ENCODE assay signal across 15 mouse cellular contexts in genomic region chr5:124015727-124016126, GRCm38 (mm10). TPM values are rescaled to one million over a fixed set of nuclear protein-coding genes. Genes with fewer than 3 reads are reported as not detected.
DNase-seq lines count a peak whose midpoint lies in the region; ATAC-seq and TF ChIP-seq lines count a peak whose summit lies in the region.
"Had no signal": no experiment of that assay in that cellular context is flagged by ENCODE, and none has a peak within 500 bp of the region (broad histone marks: within the 10 kb centered on the region; RNA-seq: fewer than 3 reads in every experiment).

No protein-coding gene starts in this region.

- H3K4me2 ChIP-seq in heart, embryonic 12.5 days: peak overlapping the region; percentile 0; the same call in 1 of the 2 replicates
- H3K4me2 ChIP-seq: embryonic facial prominence, embryonic 12.5 days had no signal

- H3K4me3 ChIP-seq in heart, embryonic 12.5 days: no peak overlapping the region
- H3K4me3 ChIP-seq in layer of hippocampus, adult 2 months: no peak overlapping the region
- H3K4me3 ChIP-seq in spleen, adult 2 months (ENCODE audit: extremely low read depth, insufficient read depth, insufficient read length): no peak overlapping the region
- H3K4me3 ChIP-seq: embryonic facial prominence, embryonic 12.5 days; limb, embryonic 13.5 days had no signal

- WGBS in heart, embryonic 12.5 days: 76% methylated on average over 2 of the region's 2 CpGs
- 43% methylated on average over 2 of the region's 2 CpGs for WGBS in spleen, adult 2 months

- H3K36me3 ChIP-seq in heart, embryonic 12.5 days: 0 out of 2 replicates have a peak, but pooled peaks cover 3% of the 10 kb centered on the region
- no peaks in the 10 kb centered on the region for H3K36me3 ChIP-seq in spleen, adult 2 months (ENCODE audit: control insufficient read depth, insufficient read depth, low read length)
- H3K36me3 ChIP-seq: embryonic facial prominence, embryonic 12.5 days; limb, embryonic 13.5 days had no signal

- intact Hi-C loops in heart, postnatal 14 days (cut with DNase I): no loop called here

- peaks cover 97% of the 10 kb centered on the region for H3K4me1 ChIP-seq in heart, embryonic 12.5 days (replicated peaks)
- peaks cover 74% of the 10 kb centered on the region; the same call in 1 of the 2 replicates for H3K4me1 ChIP-seq in spleen, adult 2 months (ENCODE audit: control insufficient read depth, insufficient read depth, insufficient read length)

- no peak for TF ChIP-seq CTCF in layer of hippocampus, adult 2 months (conservative IDR thresholded peaks at IDR 0.05)
- no peak for TF ChIP-seq CTCF in spleen, adult 2 months (IDR thresholded peaks at IDR 0.05; ENCODE audit: extremely low read depth, insufficient read depth, insufficient read length, insufficient replicate concordance)

- ATAC-seq in heart, embryonic 12.5 days (ENCODE audit: insufficient number of reproducible peaks, low FRiP score): no peak
- ATAC-seq: Patski had no signal

- H3K9ac ChIP-seq in heart, embryonic 12.5 days: peak overlapping the region; percentile 13; the same call in 1 of the 2 replicates
- H3K9ac ChIP-seq: embryonic facial prominence, embryonic 12.5 days; limb, embryonic 13.5 days had no signal

- no peaks in the 10 kb centered on the region for H3K27me3 ChIP-seq in heart, embryonic 12.5 days (replicated peaks)
- no peaks in the 10 kb centered on the region for H3K27me3 ChIP-seq in spleen, adult 2 months (ENCODE audit: control insufficient read depth, insufficient read depth, low read length)
- H3K27me3 ChIP-seq: embryonic facial prominence, embryonic 12.5 days; limb, embryonic 13.5 days; Patski had no signal

- no peaks in the 10 kb centered on the region for H3K9me3 ChIP-seq in heart, embryonic 12.5 days (replicated peaks)
- H3K9me3 ChIP-seq: embryonic facial prominence, embryonic 12.5 days; limb, embryonic 13.5 days had no signal

- peak overlapping the region; percentile 94 for H3K27ac ChIP-seq in heart, embryonic 12.5 days (ENCODE audit: poor library complexity, severe bottlenecking)
- peak overlapping the region; percentile 87; the same call in 1 of the 2 replicates for H3K27ac ChIP-seq in layer of hippocampus, adult 2 months
- peak overlapping the region; percentile 86 for H3K27ac ChIP-seq in spleen, adult 2 months (ENCODE audit: insufficient read depth, low read length)
- H3K27ac ChIP-seq: embryonic facial prominence, embryonic 12.5 days had no signal

- no peak for DNase-seq in heart, postnatal 14 days
- no peak for DNase-seq in layer of hippocampus, adult 2 months (ENCODE audit: low spot score in 2 of 2)
- DNase-seq in layer of hippocampus, adult 11-12 months (ENCODE audit: low spot score): no peak
- no peak for DNase-seq in spleen, adult 2 months (ENCODE audit: low read depth in 1 of 2, low spot score in 2 of 2)
- no peak for DNase-seq in spleen, postnatal 10 days (ENCODE audit: low spot score in 2 of 2)
- no peak for DNase-seq in frontal cortex, postnatal 10 days (ENCODE audit: low spot score in 2 of 2)
- DNase-seq in ovary, postnatal 14 days (ENCODE audit: low spot score): no peak
- DNase-seq: adrenal gland, postnatal 36 days; cerebellum, postnatal 25 days; kidney, postnatal 36 days; lung, postnatal 14 days had no signal

- TF ChIP-seq POLR2A in spleen, adult 2 months (IDR thresholded peaks at IDR 0.05; ENCODE audit: low read depth, low read length): no peak

RNA-seq across cellular contexts. Expression of gene Vps37b, which starts 16.3 kb away (rescaled TPM):
- polyA plus RNA-seq in heart, embryonic 12.5 days (2016; fragmentation: Nextera tagmentation; extraction: Ambion mirVana): 61.9 and 64.4 TPM in 2 replicates
- 10 to 100 TPM; 22.2 to 22.7 TPM for total RNA-seq in heart, postnatal 14 days (2021)
- total RNA-seq in layer of hippocampus, adult 2 months (2021): 10 to 100 TPM; 36.8 to 42.2 TPM
- polyA plus RNA-seq in spleen, adult 2 months (2012; rRNA removed): 58.1 and 72.8 TPM in 2 replicates

RNA-seq across cellular contexts. Expression of gene Hip1r, which starts 42.3 kb away (rescaled TPM):
- polyA plus RNA-seq in heart, embryonic 12.5 days (2016; fragmentation: Nextera tagmentation; extraction: Ambion mirVana): 4.8 and 7.5 TPM in 2 replicates
- 10 to 100 TPM; 23.2 to 25.0 TPM for total RNA-seq in heart, postnatal 14 days (2021)
- total RNA-seq in layer of hippocampus, adult 2 months (2021): 10 to 100 TPM; 42.8 to 43.8 TPM
- 46.3 and 59.2 TPM in 2 replicates for polyA plus RNA-seq in spleen, adult 2 months (2012; rRNA removed)
